Mouse (Mus musculus) heart, embryonic 10.5 days (tissue): ENCODE results near the gene Spata13. TPM values are rescaled to one million over a fixed set of nuclear protein-coding genes. Genes with fewer than 3 reads are reported as not detected.

Source experiments
- polyA plus RNA-seq: library from polyadenylated mRNA; unstranded; fragments of >200 nt; fragmentation: Nextera tagmentation; extraction: Ambion mirVana; gene quantifications from 2 replicates; pipeline ENCODE4 v1.2.1, GENCODE M21; 2016

The Spata13 gene
- polyA plus RNA-seq, 1 experiment from 2014 or later: 21.2 TPM

Other genes with a start within 250 kb of the Spata13 start
- 0.10 and 0.13 TPM in 2 replicates for gene C1qtnf9, start 134.1 kb downstream of the Spata13 start, polyA plus RNA-seq
- 24.7 and 24.9 TPM in 2 replicates for gene Mipep, start 150.6 kb downstream of the Spata13 start, polyA plus RNA-seq